Mouse (Mus musculus) left cerebral cortex, adult 8-10 months (tissue): Measurements from ENCODE around the gene Gm10638. TPM values are rescaled to one million over a fixed set of nuclear protein-coding genes. Genes with fewer than 3 reads are reported as not detected.
A peak's percentile ranks its signal among the peaks of the same experiment; 100 is the strongest.

ENCODE experiments used
- DNase-seq, 2 experiments: peaks; one replicate each; pipeline ENCODE4 v3.0.0; 2022; ENCODE audit warnings: low spot score in 2 of 2
- total RNA-seq, 4 experiments: library from RNA; stranded (reverse); gene quantifications; 2 replicates each; pipeline ENCODE4 v1.2.4; 2022

Gene Gm10638
- total RNA-seq, 4 experiments from 2014 or later = 1.5 to 3.5 (median 2.0) TPM

DNA sequence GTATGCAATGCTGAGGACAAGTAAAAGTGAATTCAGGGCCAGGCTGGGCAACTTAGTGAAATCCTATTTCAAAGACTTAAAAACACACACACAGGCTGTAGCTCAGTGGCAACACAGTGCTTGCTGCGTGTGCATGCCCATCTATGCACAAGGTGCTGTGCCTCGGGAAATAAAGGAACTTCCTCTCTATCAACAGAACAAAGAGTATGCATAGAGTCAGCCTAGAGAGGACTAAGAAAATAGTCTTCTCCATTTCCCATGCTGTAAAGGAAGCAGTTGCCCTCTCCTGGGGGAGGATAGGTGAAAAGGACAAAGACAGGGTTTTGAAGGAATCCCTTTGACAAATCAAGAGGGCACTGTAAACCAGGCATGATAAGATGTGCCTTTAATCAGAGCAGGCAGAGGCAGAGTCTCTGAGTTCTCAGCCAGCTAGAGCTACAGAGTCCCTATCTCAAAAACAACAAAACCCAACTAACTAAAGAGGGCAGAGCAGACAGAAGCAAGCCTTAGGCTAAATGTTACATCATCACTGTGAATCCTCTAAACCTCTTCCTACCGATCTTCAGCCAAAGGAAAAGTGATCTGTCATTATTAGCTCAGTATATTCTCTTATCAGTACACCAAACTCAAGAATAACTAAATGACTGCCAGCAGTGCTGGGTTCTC is 9.9 kb upstream of the Gm10638 start:
- DNase-seq = no peak

DNA sequence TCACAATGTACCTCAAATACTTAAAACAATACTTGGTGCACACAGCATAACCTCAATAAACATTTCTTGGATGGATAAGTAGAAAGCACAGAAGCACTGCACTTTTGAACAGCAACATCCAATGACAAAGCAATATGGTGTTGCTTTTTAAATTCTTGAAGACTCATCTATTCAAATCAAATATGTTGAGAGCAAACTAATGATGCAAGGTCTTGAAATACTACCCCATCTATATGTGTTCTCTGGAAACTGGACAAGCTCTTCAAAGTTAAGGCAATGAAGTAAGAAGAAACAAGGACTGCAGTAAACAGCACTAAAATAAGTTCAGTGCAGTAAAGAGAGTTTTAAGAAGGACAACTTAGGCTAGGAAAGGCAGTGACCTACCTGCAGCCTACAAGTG is 4.6 kb upstream of the Gm10638 start:
- DNase-seq = no peak

DNA sequence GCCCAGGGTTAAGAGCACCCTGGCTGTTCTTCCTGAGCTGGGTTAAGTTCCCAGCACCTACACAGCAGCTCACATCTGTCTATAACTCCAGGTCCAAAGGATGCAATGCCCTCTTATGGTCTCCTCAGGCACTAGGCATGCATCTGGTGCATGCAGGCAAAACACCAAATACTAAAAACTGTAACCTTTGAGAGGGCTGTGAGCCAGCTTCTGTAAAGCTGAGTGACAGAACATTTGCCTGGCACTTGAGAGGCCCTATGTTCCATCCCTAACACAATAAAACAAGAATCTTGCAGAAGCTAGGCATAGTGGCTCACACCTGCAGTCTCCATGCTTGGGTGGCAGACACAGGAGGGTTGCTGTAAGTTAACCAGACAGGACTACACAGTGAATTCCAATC is 3.9 kb upstream of the Gm10638 start:
- DNase-seq = no peak

DNA sequence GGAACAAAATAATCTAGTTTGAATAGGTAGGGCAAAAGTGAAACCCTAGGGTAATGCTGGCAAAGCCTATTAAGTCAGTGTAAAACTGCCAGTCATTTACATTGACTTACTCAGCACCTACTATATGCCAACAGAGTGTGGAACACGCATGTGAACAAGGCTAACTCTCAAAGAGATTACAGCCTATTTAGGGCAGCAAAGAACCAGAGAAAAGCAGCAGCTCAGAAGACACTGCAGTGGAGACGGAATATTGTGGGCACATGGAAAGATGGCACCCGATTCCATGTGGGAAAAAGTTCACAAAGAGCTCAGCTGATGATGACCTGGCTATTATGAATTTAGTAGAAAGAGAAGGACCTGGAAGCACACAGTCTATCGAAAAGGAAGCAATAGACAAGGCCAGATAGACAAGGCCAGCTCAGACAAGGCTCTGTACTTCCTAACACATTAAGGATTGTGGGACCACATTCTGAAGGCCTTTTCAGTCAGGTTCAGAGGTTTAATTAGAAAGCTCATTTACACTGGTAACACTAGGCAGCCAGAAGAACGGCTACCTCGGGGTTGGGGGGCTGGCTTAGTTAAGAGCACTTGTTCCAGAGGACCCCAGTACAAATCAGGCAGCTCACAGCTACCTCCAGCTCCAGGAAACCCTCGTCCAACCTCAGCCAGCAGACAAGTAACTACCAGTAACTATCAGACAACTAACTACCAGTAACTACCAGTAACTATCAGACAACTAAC is 2.7 kb upstream of the Gm10638 start:
- no peak for DNase-seq

DNA sequence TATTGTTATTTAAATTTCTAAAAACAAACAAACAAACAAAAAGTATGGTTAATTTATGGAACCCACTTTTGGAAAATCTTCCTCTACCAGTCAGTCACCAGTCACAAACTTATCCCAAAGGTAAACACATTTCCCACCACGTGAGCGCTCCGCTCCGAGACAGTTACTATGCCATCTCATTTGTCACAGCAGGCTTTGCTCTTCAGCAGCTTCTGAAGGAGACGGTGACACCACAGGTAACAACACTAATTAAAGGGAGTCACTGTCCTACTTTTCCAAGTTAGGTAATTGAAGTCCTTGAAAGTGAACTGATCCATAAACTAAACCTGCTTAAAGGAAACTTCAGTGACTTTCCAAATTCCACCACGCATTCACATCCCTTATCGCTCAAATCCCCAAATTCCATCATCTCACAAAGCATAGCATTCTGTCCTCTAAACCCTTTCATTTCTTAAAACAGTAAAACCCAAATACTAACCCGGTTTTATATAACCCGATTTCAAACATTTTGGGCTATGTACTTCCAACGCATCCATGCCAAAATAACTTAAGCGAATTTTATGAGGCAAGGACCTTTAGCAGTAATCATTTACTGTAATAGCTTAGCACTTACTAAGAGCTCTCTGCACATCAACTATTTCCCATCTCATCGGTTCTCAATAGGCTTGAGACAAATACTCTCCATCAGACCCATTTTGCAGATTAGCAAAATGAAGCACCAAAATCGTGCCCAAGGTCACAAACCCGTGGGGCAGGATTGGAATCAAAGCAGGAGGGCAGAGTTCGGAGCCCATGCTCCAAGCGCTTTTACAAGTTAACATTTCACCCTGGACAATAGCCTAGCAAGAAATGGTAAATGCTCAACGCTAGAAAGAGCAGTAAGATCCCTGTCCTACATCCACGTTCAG is 932 bp upstream of the Gm10638 start:
- DNase-seq = no peak

DNA sequence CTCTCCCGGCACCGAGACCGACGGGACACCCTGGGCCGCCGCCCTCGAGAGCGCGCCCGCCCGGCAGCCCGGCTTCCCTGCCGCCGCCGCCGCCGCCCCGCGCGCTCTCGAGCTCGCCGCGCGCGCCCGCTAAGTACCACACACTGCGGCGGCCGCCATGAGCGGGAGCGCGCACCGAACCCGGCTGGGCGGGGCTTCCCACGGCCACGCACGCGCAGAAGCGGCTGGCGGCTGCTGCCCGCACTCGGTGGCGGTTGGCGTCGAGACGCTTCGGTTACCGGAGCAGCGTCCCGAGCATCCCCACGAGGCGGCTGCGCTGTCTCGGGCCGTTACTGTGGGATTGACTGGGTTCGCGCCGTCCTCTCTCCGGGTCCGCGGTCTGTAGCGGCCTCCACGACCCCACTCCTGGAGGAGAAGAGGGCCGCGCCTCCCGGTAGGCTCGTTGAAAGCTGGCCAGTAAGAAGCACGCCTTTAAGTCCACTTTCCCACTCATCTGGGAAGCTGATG is 489 bp downstream of the Gm10638 start:
- DNase-seq = peak; percentile 85 to 90

DNA sequence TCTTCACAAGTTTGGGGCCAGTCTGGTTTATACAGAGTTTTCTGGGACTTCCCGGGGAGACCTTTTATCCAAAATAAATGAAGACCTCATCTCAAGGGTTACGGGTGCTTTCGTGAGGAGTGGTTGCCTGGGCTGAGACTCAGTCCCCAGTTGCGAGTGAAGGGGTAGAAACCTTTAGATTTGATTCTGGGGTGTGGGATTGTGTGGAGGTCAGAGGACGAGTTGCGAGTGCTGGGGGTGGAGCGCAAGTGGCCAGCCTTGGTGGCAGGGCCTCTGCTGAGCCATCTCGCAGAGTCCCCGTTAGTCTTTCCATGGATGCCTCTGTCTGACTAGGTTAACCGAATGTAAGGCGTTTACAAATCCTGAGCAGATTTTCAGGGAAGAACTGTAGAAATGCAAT is 1.0 kb downstream of the Gm10638 start:
- peak in 1 of 2 experiments; percentile 30 for DNase-seq

DNA sequence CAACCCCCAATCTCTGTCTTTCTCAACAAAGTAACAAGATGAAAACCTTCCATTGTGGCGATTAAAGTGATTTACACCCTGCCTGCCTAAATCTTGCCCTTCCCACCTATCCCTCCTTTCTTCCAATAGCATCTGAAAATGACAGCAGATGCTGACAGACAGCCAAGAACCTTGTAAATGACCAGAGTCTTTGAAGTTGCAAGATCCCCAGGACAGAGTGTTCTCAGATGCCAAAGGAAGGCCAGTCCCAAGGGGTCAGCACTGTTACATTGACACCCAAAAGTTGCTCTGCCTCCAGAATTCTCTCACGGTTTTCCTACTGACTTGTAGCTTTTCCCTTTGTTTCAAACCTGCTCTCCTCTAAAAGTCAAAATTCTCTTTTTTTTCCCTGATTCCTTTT is 4.3 kb downstream of the Gm10638 start:
- DNase-seq = no peak

DNA sequence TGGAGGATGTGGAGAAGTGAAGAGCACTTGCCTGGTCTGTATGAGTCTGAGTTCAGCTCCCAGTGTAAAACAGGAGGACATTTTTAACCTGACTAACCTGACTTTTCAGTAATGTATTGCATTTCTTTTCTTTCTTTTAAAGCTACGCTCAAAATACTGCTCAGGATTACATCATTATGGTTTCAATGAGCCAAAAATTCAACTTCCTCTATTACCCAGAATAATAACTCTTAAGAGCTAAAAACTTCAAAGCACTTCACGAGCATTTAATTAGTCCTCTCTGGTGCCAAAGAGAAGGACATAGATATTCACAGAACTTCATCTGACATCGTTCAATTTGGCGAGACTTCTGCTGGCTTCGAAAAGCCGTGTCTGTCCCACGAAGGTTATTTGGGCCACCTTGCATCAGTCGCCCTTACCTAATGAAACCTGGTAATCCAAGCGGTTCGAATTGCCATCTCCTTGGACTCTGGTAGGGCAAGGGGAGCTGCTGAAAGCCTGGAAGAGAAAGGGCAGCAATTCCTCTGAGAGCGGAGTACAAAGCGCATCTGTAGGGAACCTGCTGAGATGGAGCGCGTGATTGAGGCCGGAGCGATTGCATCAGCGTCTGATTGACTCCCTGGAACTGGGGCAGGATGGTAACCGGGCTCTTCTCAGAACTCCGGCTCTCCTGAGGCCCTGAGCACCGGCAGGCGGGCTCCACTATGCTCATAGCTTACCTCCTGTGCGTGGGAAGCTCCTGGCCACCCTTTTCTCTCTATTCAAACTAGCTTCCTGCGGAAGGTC is 11.6 kb downstream of the Gm10638 start:
- peak in 1 of 2 experiments; percentile 49 for DNase-seq

DNA sequence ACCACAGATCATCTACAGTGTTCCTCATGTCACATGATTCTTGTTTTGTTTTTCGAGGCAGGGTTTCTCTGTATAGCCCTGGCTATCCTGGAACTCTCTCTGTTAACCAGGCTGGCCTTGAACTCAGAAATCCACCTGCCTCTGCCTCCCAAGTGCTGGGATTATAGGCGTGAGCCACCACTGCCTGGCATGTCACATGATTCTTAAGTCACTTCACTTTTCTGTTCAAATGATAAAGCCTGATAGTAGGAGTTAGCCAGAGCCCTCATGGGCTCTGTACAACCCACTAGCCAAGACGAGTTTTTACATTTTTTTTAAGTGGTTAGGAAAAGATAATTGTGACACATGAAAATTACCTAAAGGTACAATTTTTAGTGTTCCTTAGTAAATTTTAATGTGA is 13.2 kb downstream of the Gm10638 start:
- DNase-seq = no peak

DNA sequence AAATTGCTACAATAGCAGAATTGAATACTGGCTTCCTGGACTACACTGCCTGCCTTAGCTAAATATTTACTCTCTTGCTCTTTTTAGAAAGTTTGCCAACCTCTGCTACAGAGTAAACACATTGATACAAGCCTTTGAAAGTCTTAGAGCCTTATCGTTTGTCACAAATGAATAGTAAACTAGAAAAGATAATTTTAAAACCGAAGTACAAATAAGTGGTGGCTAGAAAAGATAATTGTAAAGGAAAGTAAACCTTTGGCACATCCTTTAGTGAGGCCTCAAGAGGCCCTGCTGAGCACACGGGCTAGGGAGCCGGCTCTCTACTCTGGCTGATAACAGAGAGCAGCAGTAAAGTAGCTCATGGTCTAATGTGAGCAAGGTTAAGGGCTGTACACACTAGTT is 13.6 kb downstream of the Gm10638 start:
- DNase-seq = no peak

DNA sequence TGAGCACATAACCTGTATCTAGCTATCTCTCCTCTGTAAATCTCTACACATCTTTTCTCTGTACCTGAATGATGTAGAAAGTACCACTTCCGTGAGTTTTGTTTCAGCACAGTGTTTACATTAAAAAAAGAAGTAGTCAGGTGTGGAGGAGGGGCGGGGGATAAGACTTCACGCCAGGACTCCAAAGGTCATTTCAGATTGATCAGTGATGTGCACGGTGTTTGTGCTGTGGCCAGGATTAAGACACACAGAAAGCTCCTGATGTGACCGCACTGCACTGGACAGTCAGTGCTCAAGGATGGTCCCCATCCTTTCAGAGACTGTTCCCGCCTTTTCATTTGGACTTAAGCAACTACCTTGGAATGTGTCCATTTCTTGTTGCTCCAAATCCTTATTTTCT is 15.2 kb downstream of the Gm10638 start:
- no peak for DNase-seq

DNA sequence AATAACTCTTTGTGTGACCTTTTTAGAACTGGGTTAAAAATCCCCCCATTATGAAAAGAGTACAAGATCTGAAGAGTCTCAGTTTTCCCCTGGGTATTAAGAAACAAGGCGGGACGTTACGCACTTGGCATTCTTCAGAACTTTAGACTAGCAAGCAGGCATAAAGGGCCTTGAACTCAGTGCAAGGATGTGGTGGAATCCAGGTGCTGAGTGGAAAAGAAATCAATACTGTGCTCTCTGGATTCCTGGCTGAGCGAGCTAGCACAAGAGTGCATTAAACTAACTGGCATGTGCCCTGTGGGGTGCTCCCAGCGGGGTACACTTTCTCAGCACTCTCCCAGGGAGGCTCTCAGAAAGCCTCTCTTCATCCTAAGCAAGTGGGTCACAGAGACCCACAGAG is 17.3 kb downstream of the Gm10638 start:
- no peak for DNase-seq

DNA sequence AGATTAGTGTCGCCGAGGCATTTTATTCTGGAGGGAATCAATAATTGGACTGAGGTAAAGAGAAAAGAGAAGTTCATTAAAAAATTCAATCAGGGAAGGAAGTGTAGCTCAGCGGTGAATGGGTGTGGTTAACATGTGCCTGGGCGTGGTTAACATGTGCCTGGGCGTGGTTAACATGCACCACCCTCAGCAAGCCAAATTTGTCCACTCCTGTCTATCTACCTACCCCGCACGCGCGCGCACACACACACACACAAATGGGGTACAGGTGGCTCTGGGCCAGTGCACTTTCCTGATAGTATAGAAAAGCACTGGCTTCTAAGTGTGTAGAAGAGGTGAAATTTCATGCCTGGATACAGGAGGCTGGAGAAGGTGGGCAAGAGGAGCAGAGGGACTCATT is 19.7 kb downstream of the Gm10638 start:
- no peak for DNase-seq

DNA sequence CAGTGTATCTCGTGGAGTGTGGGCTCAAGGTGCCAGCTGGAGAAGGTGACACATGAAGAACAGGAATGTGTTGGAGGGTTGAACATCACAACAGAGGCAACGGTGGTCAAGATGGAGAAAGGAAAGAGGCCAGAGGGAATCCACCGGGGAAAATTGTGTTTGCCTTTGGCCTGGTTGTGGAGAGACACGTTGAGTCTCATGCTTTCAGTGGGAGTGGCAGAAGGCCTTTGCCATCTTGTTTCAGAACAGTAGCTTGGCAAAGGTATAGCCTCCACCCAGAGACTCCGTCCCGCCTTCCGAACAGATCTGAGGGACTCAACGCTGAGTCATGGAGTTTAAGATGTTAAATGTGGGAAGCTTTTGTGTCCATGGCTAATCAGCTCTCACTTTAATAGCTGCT is 20.2 kb downstream of the Gm10638 start:
- no peak for DNase-seq

DNA sequence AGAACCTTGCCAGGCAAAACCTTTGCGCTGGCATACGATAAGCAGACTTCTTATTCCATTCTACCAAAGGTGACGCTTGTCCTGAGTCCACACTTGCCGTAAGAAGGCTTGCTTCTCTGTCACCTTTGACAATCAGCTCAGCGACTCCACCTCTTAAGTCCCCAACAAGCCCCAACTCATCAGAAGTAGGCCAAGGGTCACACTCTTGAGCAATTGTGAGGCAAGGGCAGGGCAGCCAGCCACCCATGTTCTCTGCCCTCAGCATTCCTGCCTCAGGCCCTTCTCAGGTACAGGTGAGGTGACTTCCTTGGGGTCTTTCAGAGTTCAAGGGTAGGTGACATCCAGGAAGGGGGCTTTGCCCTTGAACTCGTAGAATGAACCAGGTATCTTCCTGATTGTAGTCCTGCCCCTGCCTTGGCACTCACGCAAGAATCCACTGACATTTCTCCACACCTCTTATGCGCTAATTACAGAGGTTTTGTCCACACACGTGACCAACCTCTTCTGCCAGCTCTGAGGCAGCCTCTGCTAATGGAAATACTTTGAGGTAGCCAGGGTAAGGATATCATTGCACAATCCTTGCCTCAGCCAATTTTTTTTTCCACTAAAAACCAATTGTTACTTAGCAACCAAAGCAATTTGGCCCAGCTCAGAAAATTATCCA is 21.2 kb downstream of the Gm10638 start:
- DNase-seq = no peak

DNA sequence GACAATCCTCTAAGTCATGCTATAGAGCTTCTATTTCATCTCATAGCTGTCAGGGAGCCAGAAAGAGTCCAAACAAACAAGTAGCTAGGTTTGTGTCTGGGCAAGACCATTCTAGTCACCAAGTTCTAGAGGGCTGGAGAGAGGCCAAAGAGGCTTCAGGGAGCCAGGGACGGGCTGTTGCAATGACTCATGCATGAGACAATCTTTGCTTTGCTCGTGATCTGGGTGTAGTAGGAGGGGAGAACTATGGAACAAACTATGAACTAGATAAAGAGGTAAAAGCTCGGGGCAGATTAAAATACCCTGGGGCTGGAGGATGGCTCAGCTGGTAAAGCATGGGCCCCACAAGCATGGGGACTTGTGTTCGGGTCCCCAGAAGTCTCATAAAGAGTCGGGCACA is 23.0 kb downstream of the Gm10638 start:
- peak in 1 of 2 experiments; percentile 48 for DNase-seq

DNA sequence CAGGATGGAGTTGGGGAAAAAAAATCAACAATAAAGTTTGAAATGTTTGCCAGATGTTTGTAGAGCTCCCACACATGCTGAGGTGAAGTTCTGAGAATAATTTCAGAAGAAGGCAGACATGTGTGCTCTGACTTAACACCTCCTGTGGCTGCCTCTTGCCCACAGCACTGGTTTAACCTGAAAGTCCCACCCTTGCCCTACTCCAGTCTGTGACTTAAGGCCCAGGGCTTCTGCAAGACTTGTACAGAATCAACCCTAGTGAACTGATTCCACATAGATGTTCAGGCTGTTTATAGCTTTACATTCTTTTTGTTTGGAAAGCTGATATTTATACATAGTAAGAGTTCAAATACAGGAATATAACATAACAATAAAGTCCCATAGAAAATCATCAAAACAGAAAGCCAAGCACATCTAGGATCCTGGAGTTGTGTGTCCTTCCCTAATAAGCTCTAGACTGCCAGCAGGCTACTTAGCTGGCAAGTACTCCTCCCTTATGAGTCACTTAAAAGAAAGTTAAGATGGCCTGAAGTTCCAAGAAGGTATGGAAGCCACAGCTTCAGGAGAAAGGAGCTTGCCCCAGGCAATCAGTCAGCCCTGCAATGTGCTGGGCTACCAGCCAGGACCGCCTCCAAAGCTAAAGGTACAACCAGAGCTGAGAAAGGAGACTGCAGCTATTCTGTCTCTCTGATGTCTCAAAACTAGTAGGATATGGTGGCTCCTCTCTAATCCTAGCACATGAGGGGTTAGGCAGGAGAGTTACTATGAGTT is 24.6 kb downstream of the Gm10638 start:
- no peak for DNase-seq

DNA sequence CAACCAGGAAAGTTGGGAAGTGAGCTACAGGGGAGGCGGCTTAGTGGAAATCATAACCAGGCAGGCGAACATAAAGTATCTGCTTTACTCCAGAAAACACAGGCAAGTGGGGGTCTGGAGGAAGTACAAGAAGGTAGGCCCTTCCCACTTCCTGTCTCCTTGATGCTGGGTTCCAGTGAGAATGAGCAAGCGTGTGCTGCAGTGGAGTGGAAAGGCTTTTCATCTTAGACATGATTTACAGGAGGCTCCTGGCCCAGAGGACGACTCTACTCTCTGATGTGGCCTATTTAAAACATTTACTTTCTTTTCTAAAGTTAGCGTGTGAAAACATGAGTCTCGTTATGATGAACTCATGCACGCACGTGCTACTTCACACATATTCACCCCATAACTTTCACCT is 33.7 kb downstream of the Gm10638 start:
- no peak for DNase-seq

DNA sequence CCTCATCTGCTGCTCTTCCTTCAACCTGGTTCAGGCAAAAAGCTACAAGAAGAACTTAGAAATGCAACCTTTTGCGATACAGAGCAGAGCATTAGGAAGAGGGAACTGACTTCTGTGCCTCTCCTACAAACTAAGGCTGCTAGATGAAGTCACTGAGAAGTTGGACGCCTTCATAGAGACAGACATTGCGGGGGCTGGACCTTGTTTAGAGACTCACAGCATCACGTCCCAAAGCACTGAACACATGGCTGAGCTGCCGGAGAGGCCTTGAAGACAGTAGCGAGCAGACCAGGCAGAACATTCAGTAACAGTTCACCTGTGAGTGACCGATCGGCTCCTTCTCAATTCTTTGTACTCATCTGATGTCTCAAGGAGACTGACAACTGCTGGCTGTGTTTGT is 35.6 kb downstream of the Gm10638 start:
- no peak for DNase-seq
